Mouse (Mus musculus) myocyte (in vitro differentiated cells): Measurements from ENCODE around the gene Dynll1. TPM values are rescaled to one million over a fixed set of nuclear protein-coding genes. Genes with fewer than 3 reads are reported as not detected.

ENCODE experiments used
- H3K27me3 ChIP-seq: one replicate; pipeline ENCODE4 v1.6.1; 2011; ENCODE audit not compliant: control insufficient read depth, insufficient read depth, insufficient read length
- H3K36me3 ChIP-seq: one replicate; pipeline ENCODE4 v1.6.1; 2011; ENCODE audit not compliant: control insufficient read depth, insufficient read depth
- H3K4me2 ChIP-seq: one replicate; pipeline ENCODE4 v1.6.1; 2011; ENCODE audit warnings: low read depth, control low read depth
- H3K4me3 ChIP-seq: one replicate; pipeline ENCODE4 v1.5.1; 2011; ENCODE audit warnings: mild to moderate bottlenecking, control low read depth, moderate library complexity
- H3K79me2 ChIP-seq: one replicate; pipeline ENCODE4 v1.6.1; 2011; ENCODE audit not compliant: control insufficient read depth, insufficient read depth
- H3ac ChIP-seq: one replicate; pipeline ENCODE4 v1.6.1; 2011; ENCODE audit not compliant: control insufficient read depth, insufficient read length
- CEBPB ChIP-seq: IDR thresholded peaks from 2 replicates; pipeline ENCODE4 v1.6.1; 2011; ENCODE audit warnings: mild to moderate bottlenecking, moderate library complexity; ENCODE audit not compliant: poor library complexity, insufficient read depth, severe bottlenecking
- E2F4 ChIP-seq: IDR thresholded peaks from one replicate; pipeline ENCODE4 v1.6.1; 2011; ENCODE audit warnings: mild to moderate bottlenecking, control low read depth, moderate library complexity; ENCODE audit not compliant: insufficient read depth
- MAX ChIP-seq: IDR thresholded peaks from one replicate; pipeline ENCODE4 v1.6.1; 2011; ENCODE audit warnings: low read depth, mild to moderate bottlenecking, control low read depth
- MYOD1 ChIP-seq, 3 experiments: IDR thresholded peaks; one replicate each; pipeline ENCODE4 v1.6.1; 2011; ENCODE audit warnings: control low read depth in 2 of 3, low read depth in 2 of 3, mild to moderate bottlenecking in 2 of 3, moderate library complexity in 1 of 3; ENCODE audit not compliant: insufficient read length in 2 of 3, control insufficient read depth in 1 of 3
- MYOG ChIP-seq, 3 experiments: IDR thresholded peaks; one replicate each; pipeline ENCODE4 v1.6.1; 2011; ENCODE audit warnings: control low read depth in 2 of 3, low read depth in 2 of 3, mild to moderate bottlenecking in 2 of 3; ENCODE audit not compliant: insufficient read length in 2 of 3, control insufficient read depth in 1 of 3, insufficient read depth in 1 of 3
- POLR2A ChIP-seq: IDR thresholded peaks from one replicate; pipeline ENCODE4 v1.6.1; 2011; ENCODE audit warnings: low read depth, mild to moderate bottlenecking, control low read depth, moderate library complexity; ENCODE audit not compliant: insufficient read length
- POLR2AphosphoS2 ChIP-seq: IDR thresholded peaks from one replicate; pipeline ENCODE4 v1.6.1; 2011; ENCODE audit warnings: low read depth, control low read depth; ENCODE audit not compliant: insufficient read length
- REST ChIP-seq: IDR thresholded peaks from one replicate; pipeline ENCODE4 v1.6.1; 2011; ENCODE audit warnings: mild to moderate bottlenecking, control low read depth, moderate library complexity; ENCODE audit not compliant: insufficient read depth, insufficient read length
- SRF ChIP-seq: IDR thresholded peaks from one replicate; pipeline ENCODE4 v1.6.1; 2011; ENCODE audit warnings: low read depth; ENCODE audit not compliant: control insufficient read depth, insufficient read length
- TCF12 ChIP-seq: IDR thresholded peaks from one replicate; pipeline ENCODE4 v1.6.1; 2011; ENCODE audit warnings: mild to moderate bottlenecking, control low read depth; ENCODE audit not compliant: poor library complexity, insufficient read depth, severe bottlenecking
- TCF3 ChIP-seq: IDR thresholded peaks from one replicate; pipeline ENCODE4 v1.6.1; 2011; ENCODE audit warnings: low read depth, control low read depth; ENCODE audit not compliant: insufficient read length
- USF1 ChIP-seq: IDR thresholded peaks from one replicate; pipeline ENCODE4 v1.6.1; 2011; ENCODE audit warnings: low read depth, mild to moderate bottlenecking, control low read depth, moderate library complexity
- polyA plus RNA-seq: library from polyadenylated mRNA; unstranded; fragments of >200 nt; fragmentation: generic; extraction: Trizol; gene quantifications from one replicate; pipeline ENCODE4 v1.2.1, GENCODE M21; 2012; ENCODE audit warnings: missing spikeins

The Dynll1 gene
- polyA plus RNA-seq, 1 experiment: 585 TPM

GRCm38 (mm10) chr5:115330955-115331354 lies 30.2 kb upstream of the Dynll1 start:
- no peak overlapping the region for H3K4me2 ChIP-seq
- H3K27me3 ChIP-seq: no peaks in the 10 kb centered on the region
- no peak overlapping the region for H3ac ChIP-seq
- no peak overlapping the region for H3K4me3 ChIP-seq
- peaks cover 45% of the 10 kb centered on the region for H3K36me3 ChIP-seq
- H3K79me2 ChIP-seq: peaks cover 44% of the 10 kb centered on the region
- no peak for TF ChIP-seq MAX
- TF ChIP-seq MYOG (IDR thresholded peaks at IDR 0.05; ENCODE audit: control insufficient read depth in 1 of 3, insufficient read depth in 1 of 3, insufficient read length in 2 of 3, low read depth in 2 of 3): no peak
- no peak for TF ChIP-seq MYOD1 (IDR thresholded peaks at IDR 0.05; ENCODE audit: control insufficient read depth in 1 of 3, insufficient read length in 2 of 3, low read depth in 2 of 3)
- TF ChIP-seq E2F4: no peak
- no peak for TF ChIP-seq POLR2A
- TF ChIP-seq TCF12: no peak
- TF ChIP-seq POLR2AphosphoS2: no peak
- no peak for TF ChIP-seq SRF
- no peak for TF ChIP-seq CEBPB
- TF ChIP-seq TCF3: no peak
- no peak for TF ChIP-seq USF1
- no peak for TF ChIP-seq REST

GRCm38 (mm10) chr5:115327610-115328548 lies 27.1 kb upstream of the Dynll1 start:
- Histone ChIP-seq H3K4me3 (peak overlapping the region; percentile 86), H3K4me2 (peak overlapping the region; percentile 92), H3K27me3 (no peaks in the 10 kb centered on the region), H3K79me2 (peaks cover 44% of the 10 kb centered on the region), H3ac (peak overlapping the region; percentile 93), H3K36me3 (peaks cover 16% of the 10 kb centered on the region)
- no peak for TF ChIP-seq POLR2A
- TF ChIP-seq TCF3: no peak
- TF ChIP-seq MYOD1 (IDR thresholded peaks at IDR 0.05; ENCODE audit: control insufficient read depth in 1 of 3, insufficient read length in 2 of 3, low read depth in 2 of 3): no peak
- no peak for TF ChIP-seq E2F4

DNA sequence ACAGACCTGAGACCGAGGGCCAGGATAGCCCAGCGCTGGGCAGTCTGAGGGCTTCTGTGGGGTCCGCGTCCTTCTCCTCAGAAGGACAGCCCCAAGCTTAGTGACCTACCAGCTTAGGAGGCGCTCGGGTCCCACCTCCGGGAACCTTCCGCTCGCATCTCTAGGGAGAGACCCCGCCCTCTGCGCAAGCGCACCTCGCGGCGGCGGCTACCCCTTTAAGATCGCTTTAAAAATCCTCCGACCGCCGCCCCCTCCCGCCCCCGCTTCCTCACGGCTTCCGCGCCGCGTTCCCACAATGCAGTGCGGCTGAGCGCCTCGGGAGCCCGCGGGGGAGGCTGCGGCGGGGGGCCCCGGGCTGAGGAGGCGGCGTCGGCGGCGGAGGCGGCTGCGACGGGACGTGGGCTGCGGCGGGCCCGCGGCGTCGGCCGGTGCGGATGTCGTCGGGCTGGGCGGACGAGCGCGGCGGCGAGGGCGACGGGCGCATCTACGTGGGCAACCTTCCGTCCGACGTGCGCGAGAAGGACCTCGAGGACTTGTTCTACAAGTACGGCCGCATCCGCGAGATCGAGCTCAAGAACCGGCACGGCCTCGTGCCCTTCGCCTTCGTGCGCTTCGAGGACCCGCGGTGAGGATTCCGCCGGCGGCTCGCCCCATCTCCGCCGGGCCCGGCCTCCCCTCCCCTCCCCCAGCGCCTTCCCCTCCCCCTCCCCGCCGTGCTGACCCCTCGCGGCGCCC lies 26.2 kb upstream of the Dynll1 start, which contains the start of gene Srsf9:
TSS of gene Srsf9 (plus strand) at position 303 of the 735 bp plus-strand sequence.
- peaks cover 40% of the 10 kb centered on the region for H3K79me2 ChIP-seq
- peaks cover 7% of the 10 kb centered on the region for H3K36me3 ChIP-seq
- H3K4me2 ChIP-seq: peak within 1 kb of the TSS; percentile 92
- H3K27me3 ChIP-seq: no peaks in the 10 kb centered on the region
- H3ac ChIP-seq: peak within 1 kb of the TSS; percentile 93
- TF ChIP-seq MAX (no peak), TCF3 (peak; percentile 17), POLR2AphosphoS2 (peak; percentile 69), TCF12 (no peak), MYOG (IDR thresholded peaks at IDR 0.05; ENCODE audit: control insufficient read depth in 1 of 3, insufficient read depth in 1 of 3, insufficient read length in 2 of 3, low read depth in 2 of 3) (no peak), MYOD1 (IDR thresholded peaks at IDR 0.05; ENCODE audit: control insufficient read depth in 1 of 3, insufficient read length in 2 of 3, low read depth in 2 of 3) (no peak), POLR2A (peak; percentile 84), CEBPB (no peak), REST (no peak), USF1 (no peak), E2F4 (no peak)
- peak within 1 kb of the TSS; percentile 86 for H3K4me3 ChIP-seq

- Histone ChIP-seq H3K27me3 (no peaks in the 10 kb centered on the region), H3K36me3 (peaks cover under 1% of the 10 kb centered on the region), H3K79me2 (peaks cover 35% of the 10 kb centered on the region), H3K4me3 (peak overlapping the region; percentile 86), H3ac (peak overlapping the region; percentile 93), H3K4me2 (peak overlapping the region; percentile 74)
- TF ChIP-seq TCF3 (no peak), MYOG (IDR thresholded peaks at IDR 0.05; ENCODE audit: control insufficient read depth in 1 of 3, insufficient read depth in 1 of 3, insufficient read length in 2 of 3, low read depth in 2 of 3) (no peak), CEBPB (no peak), E2F4 (no peak), REST (no peak), POLR2AphosphoS2 (no peak), MYOD1 (IDR thresholded peaks at IDR 0.05; ENCODE audit: control insufficient read depth in 1 of 3, insufficient read length in 2 of 3, low read depth in 2 of 3) (no peak)
These were observed 25.5 kb upstream of the Dynll1 start for GRCm38 (mm10) chr5:115326256-115326831.
